Mouse (Mus musculus) embryonic fibroblast, embryonic 13.5 days (primary cell): ENCODE results near the gene Lpin1. TPM values are rescaled to one million over a fixed set of nuclear protein-coding genes. Genes with fewer than 3 reads are reported as not detected.

Source experiments
- H3K27ac ChIP-seq: 2 replicates; pipeline ENCODE4 v1.5.1; 2012; ENCODE audit warnings: low read length, control low read depth, inconsistent platforms; ENCODE audit not compliant: insufficient read depth
- H3K4me1 ChIP-seq: 2 replicates; pipeline ENCODE4 v1.6.1; 2011; ENCODE audit warnings: low read length; ENCODE audit not compliant: control insufficient read depth, insufficient read depth
- H3K4me3 ChIP-seq: 2 replicates; pipeline ENCODE4 v1.5.1; 2011; ENCODE audit warnings: mild to moderate bottlenecking, control low read depth, low read length; ENCODE audit not compliant: insufficient read depth
- CTCF ChIP-seq: IDR thresholded peaks from 2 replicates; pipeline ENCODE4 v1.5.1; 2011; ENCODE audit warnings: mild to moderate bottlenecking, control low read depth, low read length, moderate library complexity, borderline replicate concordance; ENCODE audit not compliant: insufficient read depth
- POLR2A ChIP-seq: IDR thresholded peaks from 2 replicates; pipeline ENCODE4 v1.6.1; 2011; ENCODE audit warnings: low read depth, mild to moderate bottlenecking, control low read depth, low read length, moderate library complexity
- polyA plus RNA-seq: library from polyadenylated mRNA; stranded (reverse); fragments of >200 nt; gene quantifications from 2 replicates; pipeline ENCODE4 v1.2.4, GENCODE M21; 2011; ENCODE audit warnings: low read depth; ENCODE audit not compliant: missing spikeins, insufficient read length

Gene Lpin1
- polyA plus RNA-seq, 1 experiment, result 8.9 TPM

DNA sequence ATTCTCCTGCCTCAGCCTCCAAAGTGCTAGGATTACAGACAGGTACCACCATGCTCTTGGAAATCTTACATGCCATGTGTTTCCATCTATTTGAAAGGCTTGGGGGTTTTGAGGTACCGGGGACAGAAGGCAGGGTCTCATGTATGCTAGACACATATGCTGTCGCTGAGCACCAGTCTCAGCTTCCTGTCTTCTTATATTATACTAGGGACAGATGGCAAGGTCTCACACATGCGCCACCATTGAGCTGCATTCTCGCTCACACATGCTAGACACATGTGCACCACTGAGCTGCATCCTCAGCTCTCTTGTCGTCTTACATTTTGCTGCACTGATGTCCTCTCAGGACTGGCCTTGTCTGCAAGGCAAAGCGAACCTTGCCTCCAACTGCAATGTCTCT is 8.7 kb upstream of the Lpin1 start:
- no peak for TF ChIP-seq CTCF
- no peak for TF ChIP-seq POLR2A
- Histone ChIP-seq H3K4me3 (no peak overlapping the region), H3K4me1 (no peaks in the 10 kb centered on the region), H3K27ac (no peak overlapping the region)

DNA sequence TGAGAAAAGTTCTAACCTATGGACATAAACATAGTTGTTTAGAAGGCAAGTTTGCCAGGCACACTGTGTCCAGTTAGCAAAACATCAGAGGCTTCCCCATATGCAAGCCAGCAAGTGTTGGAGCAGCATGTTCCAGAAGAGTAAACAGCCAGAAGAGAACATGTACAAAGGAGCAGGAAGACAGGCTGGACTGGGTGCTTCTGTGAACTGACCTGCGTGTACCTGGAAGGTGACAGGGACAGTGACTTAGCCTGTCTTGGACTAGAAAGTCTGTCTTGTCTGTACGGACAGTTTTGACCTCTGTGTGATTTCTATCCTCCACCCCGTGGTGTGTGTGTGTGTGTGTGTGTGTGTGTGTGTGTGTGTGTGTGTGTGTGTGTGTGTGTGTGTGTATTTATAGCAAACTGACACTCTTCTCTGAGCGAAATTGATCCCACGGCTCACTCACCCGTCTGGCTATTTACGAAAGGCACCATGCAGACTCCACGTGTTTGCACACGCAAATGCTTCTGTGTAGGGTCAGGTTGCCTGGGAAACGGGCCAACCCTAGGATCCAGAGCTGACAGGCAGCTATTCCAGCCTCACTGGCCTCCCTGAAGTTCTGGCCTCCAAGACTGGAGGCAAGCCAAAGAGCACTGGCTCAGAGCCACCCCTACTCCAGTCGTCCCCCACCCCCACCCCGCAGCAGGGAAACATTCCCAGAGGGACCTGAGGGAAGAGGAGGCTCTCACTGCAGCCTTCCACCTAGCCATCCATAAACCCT is 7.9 kb upstream of the Lpin1 start:
- H3K4me3 ChIP-seq, result no peak overlapping the region
- H3K27ac ChIP-seq, result no peak overlapping the region
- TF ChIP-seq POLR2A (no peak), CTCF (no peak)
- H3K4me1 ChIP-seq, result no peaks in the 10 kb centered on the region

DNA sequence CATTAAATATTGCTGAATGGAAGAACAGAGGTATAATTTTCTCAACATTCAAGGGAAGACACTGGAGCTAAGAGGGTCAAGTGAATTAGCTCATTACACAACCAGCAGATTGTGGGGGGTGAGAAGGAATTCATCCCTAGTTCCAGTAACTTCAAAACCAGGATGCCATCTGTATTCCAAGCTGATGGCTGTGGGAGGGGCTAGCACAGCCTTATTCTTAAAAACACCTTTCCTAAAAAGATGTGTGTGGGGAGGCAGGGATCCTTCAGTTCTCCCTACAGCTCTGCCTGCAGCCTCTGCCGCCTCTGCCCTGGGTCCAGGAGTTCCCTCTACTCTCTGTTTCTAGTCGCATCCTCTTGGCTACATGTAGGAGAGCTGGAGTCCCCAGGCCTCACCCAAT is 5.0 kb upstream of the Lpin1 start:
- H3K27ac ChIP-seq, result no peak overlapping the region
- H3K4me1 ChIP-seq, result no peaks in the 10 kb centered on the region
- TF ChIP-seq POLR2A, result no peak
- no peak for TF ChIP-seq CTCF
- H3K4me3 ChIP-seq, result no peak overlapping the region

DNA sequence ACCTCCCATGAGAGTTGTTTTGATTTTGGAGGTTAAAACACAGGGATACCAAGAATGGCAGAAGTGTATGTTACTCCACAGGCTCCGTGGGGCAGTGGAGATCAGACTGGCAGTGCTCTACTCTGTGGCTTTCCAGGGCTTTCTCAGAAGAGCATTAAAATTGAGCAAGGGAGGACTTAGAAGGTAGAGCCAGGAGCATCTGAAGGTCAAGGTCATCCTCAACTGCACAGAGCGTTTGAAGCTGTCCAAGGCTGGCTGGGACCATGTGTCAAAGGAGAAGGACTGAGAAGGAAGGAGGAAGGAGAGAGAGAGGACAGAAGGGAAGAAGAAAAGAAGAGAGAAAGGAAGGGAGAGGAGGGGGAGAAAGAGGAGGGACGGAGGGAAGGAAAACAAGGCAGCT is 3.8 kb upstream of the Lpin1 start:
- TF ChIP-seq CTCF, result no peak
- TF ChIP-seq POLR2A, result no peak
- Histone ChIP-seq H3K4me1 (no peaks in the 10 kb centered on the region), H3K4me3 (no peak overlapping the region), H3K27ac (no peak overlapping the region)

DNA sequence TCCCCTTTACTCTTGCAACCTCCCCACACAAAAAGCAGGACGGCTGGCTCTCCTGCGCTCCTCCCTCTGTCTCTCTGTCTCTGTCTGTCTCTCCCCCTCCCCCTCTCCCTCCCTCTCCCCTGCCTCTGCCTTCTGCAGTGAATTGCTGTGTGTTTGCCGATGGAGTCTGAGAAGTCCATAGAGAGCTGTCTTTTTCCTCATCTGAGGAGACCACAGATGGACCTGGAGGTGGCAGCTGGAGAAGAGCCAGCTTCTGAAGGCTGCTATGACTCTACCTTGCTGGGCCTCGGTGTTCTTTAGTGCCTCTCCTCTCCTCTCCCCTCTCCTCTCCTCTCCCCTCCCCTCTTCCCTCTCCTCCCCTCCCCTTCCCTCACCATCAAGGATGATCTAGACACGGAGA is 5.1 kb downstream of the Lpin1 start:
- TF ChIP-seq CTCF, result no peak
- no peak for TF ChIP-seq POLR2A
- no peak overlapping the region for H3K4me3 ChIP-seq
- no peak overlapping the region for H3K27ac ChIP-seq

DNA sequence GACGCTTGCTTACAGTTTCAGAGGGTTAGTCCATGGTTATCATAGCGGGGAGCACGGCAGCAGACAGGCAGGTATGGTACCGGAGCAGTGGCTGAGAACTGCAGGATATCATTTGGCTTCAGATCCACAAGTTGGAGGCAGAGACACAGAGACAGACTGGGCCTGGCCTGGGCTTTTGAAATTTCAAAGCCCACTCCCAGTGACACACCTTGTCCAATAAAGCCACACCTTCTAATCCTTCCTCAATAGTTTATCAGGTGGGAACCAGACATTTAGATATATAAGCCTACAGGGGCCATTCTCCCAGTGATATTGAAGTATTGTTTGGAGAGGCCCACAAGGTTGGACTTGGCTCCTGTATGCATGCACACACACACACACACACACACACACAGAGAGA is 8.5 kb downstream of the Lpin1 start:
- no peak for TF ChIP-seq CTCF
- no peak for TF ChIP-seq POLR2A
- Histone ChIP-seq H3K27ac (no peak overlapping the region), H3K4me1 (no peaks in the 10 kb centered on the region), H3K4me3 (no peak overlapping the region)

More for the DNA sequence above, 5.1 kb downstream of the Lpin1 start:
- no peaks in the 10 kb centered on the region for H3K4me1 ChIP-seq

DNA sequence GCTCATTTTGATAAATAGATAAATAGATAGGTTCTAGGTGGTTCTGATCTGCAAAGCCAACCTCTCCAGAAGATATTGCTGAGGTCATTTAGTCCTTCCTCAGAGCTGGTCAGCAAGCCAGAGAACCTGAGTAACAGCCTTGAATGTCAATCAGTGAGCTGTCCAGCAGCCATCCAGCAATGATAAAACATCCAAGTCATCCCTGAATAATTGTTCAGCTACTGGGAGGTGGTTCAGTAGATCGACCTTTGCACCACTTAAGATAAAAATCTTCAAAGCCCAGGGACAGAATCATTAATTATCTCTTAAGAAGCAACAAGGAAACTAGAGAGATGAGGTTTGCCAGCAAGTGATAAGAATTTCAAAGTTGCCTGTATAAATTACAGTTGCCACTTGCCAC is 10.4 kb downstream of the Lpin1 start:
- no peak for TF ChIP-seq POLR2A
- no peak for TF ChIP-seq CTCF
- H3K27ac ChIP-seq, result no peak overlapping the region
- no peaks in the 10 kb centered on the region for H3K4me1 ChIP-seq
- H3K4me3 ChIP-seq, result no peak overlapping the region

DNA sequence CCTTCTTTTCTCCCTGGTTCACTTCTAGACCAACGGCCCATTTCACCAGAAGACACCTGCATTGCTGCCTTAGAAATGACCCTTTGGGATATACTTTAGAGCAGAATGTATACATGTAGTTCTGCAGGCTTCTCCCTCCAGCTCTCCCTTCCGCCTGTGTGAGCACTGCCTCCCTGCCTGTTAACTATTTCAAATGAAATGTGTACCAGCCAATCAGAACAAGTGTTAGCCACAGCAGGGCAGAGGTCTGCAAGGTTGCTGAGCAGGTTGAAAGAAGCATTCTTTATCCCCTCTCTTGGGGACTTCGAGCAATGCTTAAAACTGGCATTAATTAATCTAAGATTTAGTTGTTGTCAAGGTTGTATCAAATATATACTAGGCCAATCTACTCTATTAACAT is 11.4 kb downstream of the Lpin1 start:
- H3K4me3 ChIP-seq, result no peak overlapping the region
- H3K4me1 ChIP-seq, result no peaks in the 10 kb centered on the region
- no peak overlapping the region for H3K27ac ChIP-seq
- TF ChIP-seq CTCF (no peak), POLR2A (no peak)

DNA sequence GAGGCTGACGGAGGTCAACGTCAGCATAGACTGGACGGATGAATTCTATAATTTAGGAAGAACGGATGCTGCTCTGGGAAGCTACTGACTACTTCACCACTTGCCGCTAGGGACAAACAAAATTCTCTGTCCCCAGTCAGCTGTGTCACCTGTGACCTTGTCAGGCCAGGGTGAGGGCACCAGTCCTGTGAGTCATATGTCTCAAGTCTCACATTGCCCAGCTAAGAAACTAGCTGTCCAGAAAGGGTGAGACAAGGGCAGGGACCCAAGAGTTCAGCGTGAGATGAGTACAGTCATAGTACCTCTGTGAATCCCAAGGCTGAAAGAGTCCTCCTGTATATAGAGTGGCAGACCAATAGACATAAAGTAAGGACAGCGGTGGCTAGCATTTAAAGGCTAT is 17.0 kb downstream of the Lpin1 start:
- Histone ChIP-seq H3K4me3 (no peak overlapping the region), H3K27ac (no peak overlapping the region), H3K4me1 (peaks cover 8% of the 10 kb centered on the region; the same call in 1 of the 2 replicates)
- TF ChIP-seq CTCF (no peak), POLR2A (no peak)

DNA sequence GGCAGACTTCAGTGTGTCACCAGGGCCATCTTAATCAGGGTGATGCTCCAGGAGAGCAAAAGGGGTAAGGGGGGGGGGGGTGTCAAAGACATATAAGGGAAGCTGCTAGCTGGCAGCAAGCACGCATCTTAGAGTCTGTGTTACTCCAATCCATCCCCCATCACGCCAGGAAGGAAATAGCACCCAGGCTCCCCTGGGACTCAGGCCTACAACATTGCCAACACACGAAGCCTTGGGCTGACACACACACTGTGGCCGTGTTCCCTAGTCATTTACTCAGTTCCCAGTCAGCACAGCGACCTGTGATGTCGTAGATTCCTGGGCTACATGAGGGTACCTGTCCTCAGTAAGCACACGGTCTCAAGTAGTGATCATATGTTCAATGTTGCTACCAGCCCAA is 17.8 kb downstream of the Lpin1 start:
- Histone ChIP-seq H3K4me3 (no peak overlapping the region), H3K4me1 (peaks cover 8% of the 10 kb centered on the region; the same call in 1 of the 2 replicates), H3K27ac (no peak overlapping the region)
- TF ChIP-seq CTCF (no peak), POLR2A (no peak)

DNA sequence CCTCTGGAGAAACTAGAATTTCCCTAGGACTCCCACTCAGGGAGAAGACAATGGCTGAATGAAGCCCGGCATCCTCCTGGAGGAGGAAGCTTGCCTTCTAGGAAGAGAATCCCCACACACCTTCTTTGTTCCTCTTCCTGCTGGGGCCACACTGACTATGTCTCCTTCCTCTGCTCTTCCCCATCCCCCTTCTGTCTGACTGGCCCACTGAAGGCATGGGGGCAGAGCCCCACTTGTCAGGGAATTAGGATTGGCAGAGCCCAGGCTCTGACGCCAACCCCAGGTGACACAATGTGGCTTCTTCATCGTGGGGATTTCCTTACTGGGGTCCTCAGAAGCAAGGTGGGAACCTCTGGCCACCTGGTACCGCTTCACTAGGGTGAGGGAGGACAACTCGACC is 18.3 kb downstream of the Lpin1 start:
- Histone ChIP-seq H3K4me1 (peaks cover 8% of the 10 kb centered on the region; the same call in 1 of the 2 replicates), H3K27ac (no peak overlapping the region), H3K4me3 (no peak overlapping the region)
- no peak for TF ChIP-seq CTCF
- TF ChIP-seq POLR2A, result no peak
